Mouse (Mus musculus) heart, adult 2 months (tissue): ENCODE measurements around the gene Traf5.

Source experiments
- CTCF ChIP-seq: fragments of 200-600 bp; IDR thresholded peaks from 2 replicates; pipeline ENCODE4 v1.8.1; 2022; ENCODE audit warnings: antibody characterized with exemption, mild to moderate bottlenecking, moderate library complexity
- EP300 ChIP-seq: fragments of 200-500 bp; IDR thresholded peaks from 2 replicates; pipeline ENCODE4 v1.6.1; 2011; ENCODE audit warnings: low read depth, low read length, control low read depth; ENCODE audit not compliant: insufficient read depth
- POLR2A ChIP-seq: fragments of 200-500 bp; IDR thresholded peaks from 2 replicates; pipeline ENCODE4 v1.6.1; 2011; ENCODE audit warnings: mild to moderate bottlenecking, low read depth, low read length, control low read depth; ENCODE audit not compliant: insufficient read depth

DNA sequence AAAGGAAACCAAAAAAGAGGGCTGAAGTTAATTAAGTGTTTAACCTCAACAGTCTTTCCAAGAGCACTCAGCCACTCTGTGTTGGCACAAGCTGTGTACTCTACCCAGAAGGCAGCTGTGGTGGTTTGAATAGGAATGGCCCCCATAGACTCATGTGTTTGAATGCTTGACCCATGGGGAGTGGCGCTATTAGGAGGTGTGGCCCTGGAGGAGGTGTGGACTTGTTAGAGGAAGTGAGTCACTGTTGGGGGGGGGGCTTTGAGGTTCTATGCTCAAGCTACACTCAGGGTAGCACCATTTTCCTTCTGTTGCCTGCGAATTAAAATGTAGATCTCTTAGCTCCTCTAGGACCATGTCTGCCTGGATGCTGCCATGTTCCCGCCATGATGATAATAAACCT is 25.4 kb downstream of the Traf5 start:
- TF ChIP-seq CTCF (no peak), POLR2A (no peak), EP300 (no peak)
